Mouse (Mus musculus) myocyte (in vitro differentiated cells): ENCODE measurements around the gene Zfp46.

ENCODE experiments used
- CEBPB ChIP-seq: IDR thresholded peaks from 2 replicates; pipeline ENCODE4 v1.6.1; 2011; ENCODE audit warnings: mild to moderate bottlenecking, moderate library complexity; ENCODE audit not compliant: poor library complexity, insufficient read depth, severe bottlenecking
- E2F4 ChIP-seq: IDR thresholded peaks from one replicate; pipeline ENCODE4 v1.6.1; 2011; ENCODE audit warnings: mild to moderate bottlenecking, control low read depth, moderate library complexity; ENCODE audit not compliant: insufficient read depth
- MAX ChIP-seq: IDR thresholded peaks from one replicate; pipeline ENCODE4 v1.6.1; 2011; ENCODE audit warnings: low read depth, mild to moderate bottlenecking, control low read depth
- MYOD1 ChIP-seq, 3 experiments: IDR thresholded peaks; one replicate each; pipeline ENCODE4 v1.6.1; 2011; ENCODE audit warnings: control low read depth in 2 of 3, low read depth in 2 of 3, mild to moderate bottlenecking in 2 of 3, moderate library complexity in 1 of 3; ENCODE audit not compliant: insufficient read length in 2 of 3, control insufficient read depth in 1 of 3
- MYOG ChIP-seq, 3 experiments: IDR thresholded peaks; one replicate each; pipeline ENCODE4 v1.6.1; 2011; ENCODE audit warnings: control low read depth in 2 of 3, low read depth in 2 of 3, mild to moderate bottlenecking in 2 of 3; ENCODE audit not compliant: insufficient read length in 2 of 3, control insufficient read depth in 1 of 3, insufficient read depth in 1 of 3
- POLR2A ChIP-seq: IDR thresholded peaks from one replicate; pipeline ENCODE4 v1.6.1; 2011; ENCODE audit warnings: low read depth, mild to moderate bottlenecking, control low read depth, moderate library complexity; ENCODE audit not compliant: insufficient read length
- POLR2AphosphoS2 ChIP-seq: IDR thresholded peaks from one replicate; pipeline ENCODE4 v1.6.1; 2011; ENCODE audit warnings: low read depth, control low read depth; ENCODE audit not compliant: insufficient read length
- REST ChIP-seq: IDR thresholded peaks from one replicate; pipeline ENCODE4 v1.6.1; 2011; ENCODE audit warnings: mild to moderate bottlenecking, control low read depth, moderate library complexity; ENCODE audit not compliant: insufficient read depth, insufficient read length
- SRF ChIP-seq: IDR thresholded peaks from one replicate; pipeline ENCODE4 v1.6.1; 2011; ENCODE audit warnings: low read depth; ENCODE audit not compliant: control insufficient read depth, insufficient read length
- TCF12 ChIP-seq: IDR thresholded peaks from one replicate; pipeline ENCODE4 v1.6.1; 2011; ENCODE audit warnings: mild to moderate bottlenecking, control low read depth; ENCODE audit not compliant: poor library complexity, insufficient read depth, severe bottlenecking
- TCF3 ChIP-seq: IDR thresholded peaks from one replicate; pipeline ENCODE4 v1.6.1; 2011; ENCODE audit warnings: low read depth, control low read depth; ENCODE audit not compliant: insufficient read length
- USF1 ChIP-seq: IDR thresholded peaks from one replicate; pipeline ENCODE4 v1.6.1; 2011; ENCODE audit warnings: low read depth, mild to moderate bottlenecking, control low read depth, moderate library complexity

DNA sequence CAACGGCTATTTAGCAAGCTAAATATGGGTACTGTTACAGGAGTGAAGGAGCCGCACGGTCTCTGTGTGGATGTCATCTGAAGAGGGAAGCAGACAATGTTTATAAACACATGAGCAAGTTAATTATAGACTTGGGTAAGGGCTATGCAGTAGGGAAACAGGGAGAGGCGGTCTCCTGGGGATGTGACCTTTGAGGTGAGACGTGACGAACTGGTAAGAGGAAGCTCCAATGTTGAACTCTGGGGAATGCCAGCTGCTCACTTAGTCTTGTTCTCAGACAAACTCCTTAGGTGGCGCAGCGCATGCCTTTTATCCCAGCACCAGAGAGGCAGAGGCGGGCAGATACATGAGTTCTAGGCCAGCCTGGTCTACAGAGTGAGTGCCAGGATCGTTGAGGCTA is 22.6 kb upstream of the Zfp46 start:
- no peak for TF ChIP-seq POLR2A
- no peak for TF ChIP-seq MAX
- TF ChIP-seq POLR2AphosphoS2, result no peak
- TF ChIP-seq E2F4, result no peak
- no peak for TF ChIP-seq USF1
- no peak for TF ChIP-seq TCF12
- TF ChIP-seq MYOG (IDR thresholded peaks at IDR 0.05; ENCODE audit: control insufficient read depth in 1 of 3, insufficient read depth in 1 of 3, insufficient read length in 2 of 3, low read depth in 2 of 3), result no peak
- no peak for TF ChIP-seq SRF
- no peak for TF ChIP-seq MYOD1 (IDR thresholded peaks at IDR 0.05; ENCODE audit: control insufficient read depth in 1 of 3, insufficient read length in 2 of 3, low read depth in 2 of 3)
- no peak for TF ChIP-seq TCF3
- no peak for TF ChIP-seq CEBPB
- TF ChIP-seq REST, result no peak
